Mouse (Mus musculus): ENCODE data around the gene Tceal8.
"Not testable (repeated sequence)": the region's sequence is repeated elsewhere in the genome, so short reads cannot be mapped to it uniquely, and the experiment has no call there.

DNA sequence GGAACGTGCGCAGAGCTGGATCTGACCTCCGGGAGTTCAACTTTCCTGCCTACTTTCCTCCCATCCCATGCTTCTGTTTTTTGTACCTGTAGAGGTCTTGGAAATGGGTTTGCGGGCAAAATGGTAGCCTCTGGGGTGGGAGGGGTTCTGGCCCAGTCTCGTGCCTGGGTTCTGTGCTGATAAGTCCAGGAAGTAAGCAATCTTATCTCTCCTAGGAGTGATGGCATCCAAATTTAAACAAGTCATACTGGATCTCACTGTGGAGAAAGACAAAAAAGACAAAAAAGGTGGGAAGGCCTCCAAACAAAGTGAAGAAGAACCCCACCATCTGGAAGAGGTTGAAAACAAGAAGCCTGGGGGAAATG, 32.5 kb downstream of the Tceal8 start:
- not testable (repeated sequence) for TF ChIP-seq CTCF (conservative IDR thresholded peaks at IDR 0.05; ENCODE audit: low read length); NANOG (IDR thresholded peaks at IDR 0.05; ENCODE audit: borderline replicate concordance, low read length)
